Mouse (Mus musculus) urinary bladder, adult 2 months (tissue): ENCODE results near the gene Faf2. TPM values are rescaled to one million over a fixed set of nuclear protein-coding genes. Genes with fewer than 3 reads are reported as not detected.

Experiments
- DNase-seq: peaks from one replicate; pipeline ENCODE4 v3.0.0; 2022; ENCODE audit warnings: low spot score
- polyA plus RNA-seq: library from polyadenylated mRNA; depleted of rRNA; stranded (reverse); fragments of >200 nt; gene quantifications from 2 replicates; pipeline ENCODE4 v1.2.3, GENCODE M21; 2012; rRNA removed

Gene Faf2
- polyA plus RNA-seq, result 37.9 and 41.1 TPM in 2 replicates

GRCm38 (mm10) chr13:54621155-54621932 lies at the start of gene Faf2:
Gene Faf2 (plus strand): TSS chr13:54621784.
- peak; percentile 98 for DNase-seq

GRCm38 (mm10) chr13:54572621-54573020 lies 49.0 kb upstream of the Faf2 start:
- DNase-seq, result no peak

GRCm38 (mm10) chr13:54574854-54575481 lies 46.6 kb upstream of the Faf2 start, which contains the start of gene Arl10:
Gene Arl10 (plus strand): TSS chr13:54575015.
- DNase-seq, result peak; percentile 75

- no peak for DNase-seq
Measured at GRCm38 (mm10) chr13:54575489-54575888, 46.1 kb upstream of the Faf2 start.

- DNase-seq, result no peak
Measured at GRCm38 (mm10) chr13:54577652-54578507, 43.7 kb upstream of the Faf2 start.

GRCm38 (mm10) chr13:54581385-54581784 lies 40.2 kb upstream of the Faf2 start:
- DNase-seq, result no peak

GRCm38 (mm10) chr13:54582126-54582525 lies 39.5 kb upstream of the Faf2 start:
- DNase-seq, result no peak

- no peak for DNase-seq
Measured at GRCm38 (mm10) chr13:54582860-54583259, 38.7 kb upstream of the Faf2 start.

- DNase-seq, result no peak
Measured at GRCm38 (mm10) chr13:54585831-54586230, 35.8 kb upstream of the Faf2 start.

GRCm38 (mm10) chr13:54589414-54589995 lies 32.1 kb upstream of the Faf2 start:
- no peak for DNase-seq

- DNase-seq, result peak; percentile 81
Measured at GRCm38 (mm10) chr13:54589996-54590951, 31.3 kb upstream of the Faf2 start, which contains the start of the genes Nop16 and Higd2a. Gene Nop16 (minus strand): TSS chr13:54590090. Gene Higd2a (plus strand): TSS chr13:54590207.

- DNase-seq, result no peak
Measured at GRCm38 (mm10) chr13:54591776-54592356, 29.7 kb upstream of the Faf2 start.

- no peak for DNase-seq
Measured at GRCm38 (mm10) chr13:54593617-54594016, 28.0 kb upstream of the Faf2 start.

GRCm38 (mm10) chr13:54596107-54596690 lies 25.4 kb upstream of the Faf2 start:
- DNase-seq, result no peak

- DNase-seq, result no peak
Measured at GRCm38 (mm10) chr13:54596870-54597269, 24.7 kb upstream of the Faf2 start.

GRCm38 (mm10) chr13:54598622-54599143 lies 22.9 kb upstream of the Faf2 start:
- DNase-seq, result no peak

GRCm38 (mm10) chr13:54602639-54603111 lies 18.9 kb upstream of the Faf2 start:
- DNase-seq, result no peak

- DNase-seq, result no peak
Measured at GRCm38 (mm10) chr13:54603501-54603900, 18.1 kb upstream of the Faf2 start.

GRCm38 (mm10) chr13:54604221-54604620 lies 17.4 kb upstream of the Faf2 start:
- DNase-seq, result no peak
